Mouse (Mus musculus) yolk sac, embryonic 10.5 days (tissue): Measurements from ENCODE around the gene Pigyl.

Experiments used
- DNase-seq: peaks from one replicate; pipeline ENCODE4 v3.0.0-alpha.2; 2017; ENCODE audit warnings: low spot score

The Pigyl gene

DNA sequence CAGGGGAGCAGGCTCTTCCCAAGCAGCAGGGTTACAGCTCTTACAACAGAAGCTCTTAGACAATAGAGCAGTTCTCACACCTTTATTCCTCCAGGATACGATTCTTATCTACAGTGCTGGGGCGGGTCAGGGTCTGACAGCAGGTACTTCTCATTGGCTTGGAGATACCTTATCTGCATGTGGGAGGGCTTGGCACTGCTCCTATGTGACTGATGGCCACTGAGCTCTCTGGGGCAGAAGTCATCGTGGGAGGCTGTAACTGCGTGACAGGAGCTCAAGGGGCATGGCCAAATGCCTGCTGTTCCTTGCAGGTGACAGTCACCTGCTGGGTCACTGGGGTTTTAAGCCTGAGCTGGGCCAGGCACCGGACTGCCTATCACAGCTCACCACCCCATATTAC lies 39.8 kb downstream of the Pigyl start:
- DNase-seq, result no peak
